Mouse (Mus musculus): ENCODE data around the gene Hdac1. TPM values are rescaled to one million over a fixed set of nuclear protein-coding genes. Genes with fewer than 3 reads are reported as not detected.

Hdac1 gene
- total RNA-seq, 2 experiments from 2014 or later, result 36.9 to 43.0 TPM

DNA sequence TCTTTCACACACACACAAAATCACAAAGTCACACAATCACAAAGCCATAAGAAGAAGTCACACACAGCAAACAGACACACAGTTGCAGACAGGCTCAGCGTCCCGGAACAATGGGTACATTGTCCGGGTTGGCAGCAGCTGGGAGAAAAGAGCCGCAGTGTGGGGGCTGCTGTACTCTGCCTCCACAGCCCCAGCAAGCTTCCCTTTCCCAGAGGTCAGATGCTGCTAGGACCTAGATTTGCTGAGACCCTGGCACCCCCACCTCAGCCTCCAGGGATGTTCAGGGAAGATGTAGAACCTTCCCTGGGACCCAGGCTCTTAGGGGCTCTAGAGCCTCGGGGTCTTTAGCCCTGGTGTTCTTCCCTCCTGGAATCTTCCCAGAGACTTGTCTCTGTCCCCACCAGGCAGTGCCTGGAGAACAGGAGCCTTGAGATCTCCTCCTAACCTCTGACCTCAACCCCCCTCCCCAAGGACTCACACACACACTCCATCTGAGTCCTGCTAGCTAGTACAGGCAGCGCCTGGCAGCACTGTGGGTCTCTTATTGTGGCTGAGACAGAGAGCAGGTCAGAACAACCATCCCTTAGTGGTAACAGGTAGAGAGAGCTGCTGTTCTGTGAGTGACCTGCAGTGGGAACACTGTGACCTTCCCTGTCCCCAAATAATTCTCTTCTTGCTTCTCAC lies 31.0 kb downstream of the Hdac1 start:
- no peak for DNase-seq (ENCODE audit: low spot score in 2 of 2)

GRCm38 (mm10) chr4:129510723-129511412 lies 31.6 kb downstream of the Hdac1 start:
- no peak for DNase-seq (ENCODE audit: low spot score in 2 of 2)

GRCm38 (mm10) chr4:129509650-129510049 lies 32.9 kb downstream of the Hdac1 start:
- DNase-seq (ENCODE audit: low spot score in 2 of 2), result no peak

DNA sequence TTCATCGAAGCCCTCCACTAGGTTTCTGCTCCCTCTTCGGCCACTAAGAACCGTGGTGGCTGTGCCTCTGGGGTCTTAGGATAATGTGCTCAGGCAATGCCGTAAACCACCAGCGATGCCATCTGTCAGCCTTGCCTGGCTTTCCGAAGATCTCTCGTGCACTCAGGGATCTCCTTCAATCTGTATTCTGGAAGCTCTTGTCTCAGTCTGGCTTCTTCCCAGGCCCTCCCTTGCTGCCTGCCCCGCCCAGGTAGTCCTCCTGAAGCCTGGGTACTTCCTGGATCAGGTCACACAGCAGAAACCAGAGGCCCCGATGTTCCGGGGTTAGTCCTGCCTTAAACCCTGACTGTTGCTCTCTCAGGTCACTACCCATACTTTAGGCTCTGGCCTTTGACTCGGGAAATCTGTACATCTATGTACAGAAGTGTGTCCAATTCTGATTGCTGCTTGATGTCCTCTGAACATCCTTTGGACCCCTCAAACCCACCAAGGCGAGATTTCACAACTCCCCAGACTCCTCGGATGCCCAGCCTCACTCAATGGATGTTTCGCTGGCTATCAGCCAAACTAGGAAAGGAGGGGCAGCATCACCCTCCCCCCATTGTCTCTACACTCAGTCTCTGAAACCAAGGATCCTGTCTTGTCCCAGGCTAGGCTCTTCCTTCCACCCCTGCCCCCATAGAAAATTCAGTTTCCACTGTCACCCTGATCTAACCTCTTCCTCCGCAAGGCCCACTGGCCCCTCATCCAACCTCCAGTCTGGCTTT lies 33.5 kb downstream of the Hdac1 start:
- DNase-seq (ENCODE audit: low spot score in 2 of 2), result no peak

- no peak for DNase-seq (ENCODE audit: low spot score in 2 of 2)
Observed at GRCm38 (mm10) chr4:129508237-129508515, 34.3 kb downstream of the Hdac1 start.

GRCm38 (mm10) chr4:129507434-129508236 lies 34.9 kb downstream of the Hdac1 start:
- no peak for DNase-seq (ENCODE audit: low spot score in 2 of 2)

DNA sequence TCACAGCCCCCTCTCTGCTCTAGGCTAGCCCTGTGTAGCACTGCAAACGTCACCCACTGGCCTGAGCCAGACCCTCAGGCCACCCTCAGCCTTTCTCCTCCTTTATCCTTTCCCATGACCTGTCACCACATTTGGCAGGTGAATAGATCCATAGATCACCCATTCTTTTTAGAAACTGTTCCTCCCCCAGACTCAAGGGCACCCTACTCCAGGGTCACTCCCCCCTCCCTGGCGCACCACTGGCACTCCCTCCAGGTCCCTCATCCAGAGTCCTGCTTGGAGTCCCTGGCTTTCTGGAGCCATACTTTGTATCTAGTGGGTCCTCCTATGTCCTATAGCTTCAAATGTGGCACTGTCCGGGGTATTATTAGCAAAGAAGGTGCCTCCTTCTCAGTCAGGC lies 37.0 kb downstream of the Hdac1 start:
- DNase-seq (ENCODE audit: low spot score in 2 of 2), result no peak

DNA sequence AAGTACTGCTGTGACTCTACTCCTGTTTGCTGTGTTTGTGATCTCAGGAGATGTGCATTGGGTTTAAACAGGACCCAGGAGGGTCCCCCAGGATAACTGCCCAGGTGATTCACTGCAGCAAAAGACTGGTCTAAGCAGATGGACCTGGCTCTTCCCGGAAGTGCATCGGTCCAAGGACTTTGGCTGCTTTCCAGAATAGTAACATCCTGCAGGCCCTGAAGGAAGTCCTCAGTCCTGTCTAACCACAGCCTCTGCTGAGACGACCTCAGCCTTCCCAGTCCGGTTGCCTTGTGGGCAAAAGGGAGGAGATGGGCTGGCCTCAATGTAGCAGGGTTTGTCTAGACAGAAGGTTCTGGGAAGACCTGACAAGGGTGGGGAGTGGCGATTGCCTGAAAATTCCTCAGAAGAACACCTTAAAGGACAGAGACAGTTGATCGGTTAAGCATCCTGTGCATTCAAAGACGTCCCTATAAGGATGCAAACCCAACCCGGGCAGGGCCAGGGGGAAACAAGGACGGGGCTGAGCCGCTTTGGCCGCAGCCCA lies 39.5 kb downstream of the Hdac1 start:
- DNase-seq (ENCODE audit: low spot score in 2 of 2), result no peak

GRCm38 (mm10) chr4:129502327-129502888 lies 40.1 kb downstream of the Hdac1 start:
- DNase-seq (ENCODE audit: low spot score in 2 of 2), result no peak

DNA sequence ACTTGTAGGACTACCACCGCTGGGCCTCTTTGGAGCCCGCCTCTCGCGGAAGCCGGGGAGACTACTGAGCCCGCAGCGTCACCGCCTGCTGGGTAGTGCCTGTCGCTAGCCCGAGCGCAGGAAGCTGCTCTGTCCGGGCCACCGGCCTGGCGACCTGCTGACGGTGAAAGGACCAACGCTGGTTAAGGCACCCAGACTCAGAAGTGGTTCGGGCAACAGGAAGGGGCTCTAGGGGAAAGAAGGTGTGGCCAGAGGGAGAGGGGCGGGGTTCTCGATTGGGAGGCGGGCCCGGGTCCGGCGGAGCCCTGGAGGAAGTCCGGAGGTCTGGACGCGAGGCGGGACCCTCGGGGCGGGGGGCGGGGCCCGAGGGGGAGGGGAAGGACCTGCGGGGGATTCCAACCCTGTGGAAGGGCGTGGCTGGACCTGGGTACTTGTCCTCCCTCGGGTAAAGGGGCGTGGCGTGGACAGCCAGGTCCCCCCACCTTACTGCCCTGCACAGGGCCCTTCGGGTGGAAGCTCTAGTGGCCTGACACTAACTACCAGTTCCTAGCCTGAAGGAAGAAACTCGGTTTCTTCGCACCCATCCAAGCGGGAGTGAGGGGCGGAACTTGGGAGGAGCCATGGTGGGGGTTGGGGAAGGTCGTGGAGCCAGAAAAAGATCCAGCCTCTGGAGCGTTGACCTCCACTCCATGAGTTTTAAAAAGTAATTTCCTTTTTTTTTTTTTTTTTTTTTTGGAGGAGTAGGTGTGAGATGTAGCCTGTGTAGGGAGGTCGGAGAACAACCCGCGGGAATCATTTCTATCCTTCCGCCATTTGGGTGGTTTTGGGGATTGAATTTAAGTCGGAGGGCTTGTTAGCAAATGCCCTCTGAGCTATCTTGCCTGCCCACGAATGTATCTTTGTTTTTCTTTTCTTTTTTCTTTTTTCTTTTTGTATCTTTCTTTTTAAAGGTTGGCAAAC lies 41.6 kb downstream of the Hdac1 start:
- DNase-seq (ENCODE audit: low spot score in 2 of 2), result peak in 1 of 2 experiments; percentile 60

DNA sequence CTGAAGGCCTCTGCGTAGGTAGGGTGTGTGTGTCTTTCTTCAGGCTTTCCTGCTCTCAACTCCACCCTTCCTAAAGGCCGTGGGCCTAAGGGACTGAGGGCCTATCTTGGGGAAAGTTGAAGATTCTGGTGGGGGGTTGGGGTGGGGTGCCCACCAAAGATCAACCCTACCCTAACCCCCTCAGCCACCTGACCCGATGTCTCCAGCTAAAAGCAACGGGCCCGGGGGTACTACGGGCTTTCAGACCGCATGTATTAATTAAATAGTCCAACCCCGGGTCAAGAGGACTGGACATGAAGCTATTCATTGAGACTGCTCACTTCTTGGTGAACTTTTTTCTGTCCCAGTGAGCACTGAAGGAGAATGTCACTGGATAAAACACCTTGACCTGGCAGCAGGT lies 42.5 kb downstream of the Hdac1 start:
- no peak for DNase-seq (ENCODE audit: low spot score in 2 of 2)

GRCm38 (mm10) chr4:129498941-129499340 lies 43.6 kb downstream of the Hdac1 start:
- no peak for DNase-seq (ENCODE audit: low spot score in 2 of 2)

DNA sequence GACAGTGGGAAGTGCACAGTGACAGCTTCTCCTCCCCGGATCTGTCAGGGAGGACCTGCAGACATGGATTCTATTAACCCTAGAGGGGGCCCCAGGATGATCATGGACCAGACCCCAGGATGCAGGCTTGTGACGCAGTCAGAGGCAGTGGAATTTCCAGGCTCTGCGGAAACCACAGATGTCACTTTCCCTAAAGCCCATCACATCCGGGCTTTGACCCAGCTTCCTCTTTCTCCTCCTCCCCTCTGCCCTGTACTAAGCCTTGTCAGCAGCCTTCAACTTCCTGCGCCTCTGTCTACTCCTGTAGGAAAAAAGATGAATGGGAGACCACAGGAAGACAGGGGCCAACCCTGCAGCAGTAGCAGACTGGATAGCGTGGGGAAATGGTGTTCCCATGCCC lies 45.9 kb downstream of the Hdac1 start:
- DNase-seq (ENCODE audit: low spot score in 2 of 2), result no peak

- DNase-seq (ENCODE audit: low spot score in 2 of 2), result peak in 1 of 2 experiments; percentile 67
Observed at GRCm38 (mm10) chr4:129495672-129496562, 46.6 kb downstream of the Hdac1 start.

DNA sequence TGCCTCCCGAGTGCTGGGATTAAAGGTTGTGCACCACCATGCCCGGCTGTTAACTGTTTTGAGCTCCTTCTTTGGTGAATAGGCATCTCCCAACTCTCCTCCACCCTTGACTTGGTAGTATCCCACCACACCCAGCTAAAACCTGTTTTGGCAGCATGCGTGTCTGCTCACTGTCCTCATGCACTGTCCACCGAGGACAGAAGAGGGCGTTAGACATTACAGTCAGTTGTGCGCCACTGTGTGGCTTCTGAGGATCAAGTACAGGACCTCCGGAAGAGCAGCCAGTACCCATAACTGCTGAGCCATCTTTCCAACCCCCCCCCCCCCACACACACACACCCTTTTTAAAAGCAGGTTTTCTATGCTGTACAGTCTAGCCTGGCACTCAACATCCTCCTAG lies 47.8 kb downstream of the Hdac1 start:
- no peak for DNase-seq (ENCODE audit: low spot score in 2 of 2)

GRCm38 (mm10) chr4:129490972-129491880 lies 51.3 kb downstream of the Hdac1 start, which contains the start of the genes Tssk3 and Fam229a:
Tssk3 (minus strand) TSS chr4:129491022.
Fam229a (plus strand) TSS chr4:129491190.
- peak in 1 of 2 experiments; percentile 34 for DNase-seq (ENCODE audit: low spot score in 2 of 2)

GRCm38 (mm10) chr4:129481090-129481489 lies 61.4 kb downstream of the Hdac1 start:
- peak; percentile 50 to 69 for DNase-seq (ENCODE audit: low spot score in 2 of 2)

Data from layer of hippocampus, adult 18-20 months (tissue).